Mouse (Mus musculus) layer of hippocampus, adult 18-20 months (tissue): ENCODE measurements around the gene Slc25a31. TPM values are rescaled to one million over a fixed set of nuclear protein-coding genes. Genes with fewer than 3 reads are reported as not detected.
A peak's percentile ranks its signal among the peaks of the same experiment; 100 is the strongest.

ENCODE experiments used
- DNase-seq, 2 experiments: peaks; one replicate each; pipeline ENCODE4 v3.0.0; 2022; ENCODE audit warnings: low spot score in 2 of 2
- total RNA-seq, 2 experiments: library from RNA; stranded (reverse); gene quantifications; 2 replicates each; pipeline ENCODE4 v1.2.3; 2021

The Slc25a31 gene
- total RNA-seq, 2 experiments from 2014 or later: not detected

DNA sequence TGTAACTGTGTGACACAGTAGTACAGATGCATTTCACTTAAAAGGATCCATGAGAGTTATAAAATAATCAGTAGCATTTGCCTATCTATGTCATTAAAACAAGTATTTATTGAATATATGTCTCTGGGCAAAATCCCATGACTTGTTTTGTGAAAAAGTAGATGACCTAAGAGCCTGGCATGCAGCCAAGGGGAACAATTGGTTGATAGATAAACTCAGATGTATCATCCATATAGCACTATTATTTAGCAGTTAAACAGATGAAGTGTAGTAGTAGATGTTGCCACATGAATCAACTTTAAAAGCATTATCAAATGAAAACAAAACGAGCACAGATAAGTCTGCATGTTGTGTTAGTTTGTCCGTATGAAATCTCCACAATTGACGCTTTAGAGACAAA, 10.4 kb downstream of the Slc25a31 start:
- no peak for DNase-seq

DNA sequence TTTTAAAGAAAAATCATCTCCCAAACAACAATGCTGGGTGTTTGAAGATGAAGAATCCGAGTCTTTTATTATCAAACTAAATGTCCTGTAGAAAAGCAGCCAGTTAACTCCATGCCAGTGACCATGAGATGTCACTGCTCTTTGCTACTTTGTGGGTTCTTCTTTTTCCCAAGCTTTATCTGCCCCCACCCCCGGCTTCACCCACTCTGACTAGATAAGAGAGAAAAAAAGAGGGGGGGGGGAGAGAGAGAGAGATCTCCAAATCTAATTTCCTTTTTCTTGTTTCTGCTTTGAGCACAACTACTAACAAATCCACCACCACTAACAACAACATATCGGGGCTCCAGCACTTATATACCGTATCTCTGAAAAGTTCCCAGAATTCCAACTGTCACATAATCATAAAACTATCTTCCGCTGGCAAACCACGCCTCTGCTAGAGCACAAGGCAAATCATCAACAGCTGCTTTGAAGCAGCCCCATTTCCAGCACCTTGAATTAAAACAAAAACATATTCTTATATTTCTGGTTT, 29.8 kb downstream of the Slc25a31 start:
- no peak for DNase-seq

- DNase-seq: no peak
Measured at GRCm38 (mm10) chr3:40744024-40744835, 35.6 kb downstream of the Slc25a31 start, which contains the start of gene Hspa4l. Gene Hspa4l (plus strand): TSS chr3:40744495.

DNA sequence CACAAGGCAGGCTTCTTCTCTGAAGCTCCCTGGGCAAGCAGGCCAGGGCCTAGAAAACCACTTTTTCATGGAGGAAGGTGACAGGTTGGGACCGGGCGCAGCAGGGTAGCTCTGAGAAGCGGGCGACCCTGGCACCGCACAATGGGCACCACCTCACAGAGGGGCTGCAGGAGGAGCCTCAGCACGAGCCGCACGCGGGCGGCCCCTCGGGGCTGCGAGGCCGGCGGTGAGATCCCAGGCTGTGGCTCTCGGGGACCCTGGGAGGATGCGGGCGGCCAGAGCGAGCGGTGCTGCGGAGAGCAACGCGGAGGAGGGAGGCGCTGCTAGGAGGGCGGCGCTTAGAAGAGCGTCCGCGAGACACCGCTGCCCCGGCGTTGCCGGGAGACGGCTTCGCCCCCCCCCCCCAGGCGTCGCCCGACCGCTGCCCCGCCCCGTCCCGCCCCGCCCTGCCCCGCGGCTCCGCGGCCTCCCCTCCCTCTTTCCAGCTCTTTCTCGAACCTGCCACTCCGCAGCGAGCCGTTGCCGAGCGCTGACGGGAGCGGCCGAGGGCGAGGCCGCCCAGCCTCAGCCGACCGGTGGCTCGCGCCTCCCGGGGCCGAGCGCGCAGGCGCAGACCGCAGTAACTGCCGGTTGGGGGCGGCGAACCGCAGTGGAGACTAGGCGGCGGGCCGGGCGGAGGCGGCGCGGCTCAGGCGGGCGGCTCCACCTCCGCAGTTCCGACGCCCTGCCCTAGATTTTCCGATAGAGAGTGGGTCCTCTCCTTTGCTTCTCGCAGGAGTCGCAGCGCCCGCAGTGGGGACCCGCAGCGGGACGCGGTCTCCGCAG, 36.4 kb downstream of the Slc25a31 start:
- DNase-seq: peak; percentile 88 to 94

GRCm38 (mm10) chr3:40745661-40746547, 37.2 kb downstream of the Slc25a31 start:
- DNase-seq: peak in 1 of 2 experiments; percentile 43

- DNase-seq: no peak
Measured at GRCm38 (mm10) chr3:40760746-40761145, 52.1 kb downstream of the Slc25a31 start.

DNA sequence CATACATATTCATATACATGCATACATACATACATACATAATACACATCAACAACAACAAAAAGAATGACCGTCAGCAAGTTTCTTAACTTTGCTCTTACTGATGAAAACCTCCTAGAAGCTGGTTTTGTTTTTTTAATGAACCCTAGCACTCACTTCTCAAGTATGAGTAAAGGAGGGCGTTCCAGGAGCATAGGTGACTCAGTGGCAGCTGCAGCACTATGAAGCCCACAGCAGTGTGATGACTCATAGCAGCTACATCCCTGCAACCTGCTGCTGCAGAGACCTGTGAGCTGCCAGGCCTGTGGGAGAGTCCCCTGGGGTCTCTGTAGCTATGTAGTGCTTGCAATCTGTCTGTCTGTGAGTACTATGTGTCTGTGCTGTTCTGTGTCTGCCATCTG, 52.7 kb downstream of the Slc25a31 start:
- no peak for DNase-seq

Other genes with a start within 250 kb of the Slc25a31 start
- 1 to 10 TPM; 7.0 to 8.8 TPM for gene Intu, start 177.6 kb upstream of the Slc25a31 start, total RNA-seq
- 100 to 1,000 TPM; 158 to 170 TPM for gene Hspa4l, start 35.6 kb downstream of the Slc25a31 start, total RNA-seq
- 1 to 10 TPM; 2.4 to 3.8 TPM for gene Plk4, start 91.2 kb downstream of the Slc25a31 start, total RNA-seq
- 10 to 100 TPM; 16.9 to 20.1 TPM for gene Mfsd8, start 138.0 kb downstream of the Slc25a31 start, total RNA-seq
- gene Abhd18, start 138.1 kb downstream of the Slc25a31 start, total RNA-seq: 10 to 100 TPM; 10.2 to 12.4 TPM
- under 1 TPM in 1 of 2 experiments, not detected in 1; 0.25 TPM for gene 1700034I23Rik, start 193.7 kb downstream of the Slc25a31 start, total RNA-seq
- 10 to 100 TPM; 14.2 to 15.2 TPM for gene Larp1b, start 241.0 kb downstream of the Slc25a31 start, total RNA-seq